Mouse (Mus musculus) embryonic facial prominence, embryonic 11.5 days (tissue): ENCODE measurements around the gene Fnip2. TPM values are rescaled to one million over a fixed set of nuclear protein-coding genes. Genes with fewer than 3 reads are reported as not detected.
"Not testable (repeated sequence)": the region's sequence is repeated elsewhere in the genome, so short reads cannot be mapped to it uniquely, and the experiment has no call there.

Experiments
- ATAC-seq: fragments of 200-750 bp; cut with Nextera tagmentation; replicated peaks from 2 replicates; pipeline ENCODE4 v1.8.0; 2017; ENCODE audit warnings: low read depth; ENCODE audit not compliant: insufficient number of reproducible peaks, low FRiP score, low TSS enrichment
- DNase-seq: peaks from one replicate; pipeline ENCODE4 v3.0.0-alpha.2; 2015; ENCODE audit warnings: low spot score
- H3K27ac ChIP-seq: fragments of 300-500 bp; sonication (generic); replicated peaks from 2 replicates; pipeline ENCODE4 v1.5.1; 2014; ENCODE audit warnings: mild to moderate bottlenecking, low read depth, low read length, control low read depth
- H3K27me3 ChIP-seq: fragments of 300-500 bp; sonication (generic); 2 replicates; pipeline ENCODE4 v1.6.1; 2014; ENCODE audit warnings: mild to moderate bottlenecking, low read length, moderate library complexity, mixed read lengths; ENCODE audit not compliant: control insufficient read depth, insufficient read depth
- H3K36me3 ChIP-seq: fragments of 300-500 bp; sonication (generic); replicated peaks from 2 replicates; pipeline ENCODE4 v1.6.1; 2014; ENCODE audit warnings: low read depth, mild to moderate bottlenecking, low read length, moderate library complexity, mixed read lengths; ENCODE audit not compliant: control insufficient read depth, insufficient read depth
- H3K4me1 ChIP-seq: fragments of 300-500 bp; sonication (generic); 2 replicates; pipeline ENCODE4 v1.6.1; 2014; ENCODE audit warnings: low read length, mixed read lengths; ENCODE audit not compliant: control insufficient read depth, insufficient read depth
- H3K4me2 ChIP-seq: fragments of 300-500 bp; sonication (generic); 2 replicates; pipeline ENCODE4 v1.6.1; 2014; ENCODE audit warnings: low read depth, mild to moderate bottlenecking, control low read depth, low read length, moderate library complexity
- H3K4me3 ChIP-seq: fragments of 300-500 bp; sonication (generic); 2 replicates; pipeline ENCODE4 v1.5.1; 2014; ENCODE audit warnings: low read depth, low read length, control low read depth
- H3K9ac ChIP-seq: fragments of 300-500 bp; sonication (generic); replicated peaks from 2 replicates; pipeline ENCODE4 v1.6.1; 2014; ENCODE audit warnings: mild to moderate bottlenecking, control low read depth, low read length
- H3K9me3 ChIP-seq: fragments of 300-500 bp; sonication (generic); replicated peaks from 2 replicates; pipeline ENCODE4 v1.6.1; 2016; ENCODE audit warnings: mild to moderate bottlenecking, low read length, inconsistent platforms, mixed read lengths; ENCODE audit not compliant: control insufficient read depth
- WGBS: fragments of 180-500 bp; shearing (Covaris S2); extraction: QIAGEN DNeasy Blood & Tissue Kit; methylation state at CpG from one replicate; pipeline ENCODE4 v1.1.7; 2014; 5-methylcytosine and 5-hydroxymethylcytosine counted together
- polyA plus RNA-seq: library from polyadenylated mRNA; unstranded; fragments of >200 nt; fragmentation: Nextera tagmentation; extraction: Ambion mirVana; gene quantifications from 2 replicates; pipeline ENCODE4 v1.2.1, GENCODE M21; 2014

The Fnip2 gene
- polyA plus RNA-seq, 1 experiment from 2014 or later = 4.5 TPM

- Histone ChIP-seq H3K27ac (no peak overlapping the region; the same call in 1 of the 2 replicates), H3K4me2 (no peak overlapping the region), H3K36me3 (no peaks in the 10 kb centered on the region), H3K9me3 (no peaks in the 10 kb centered on the region), H3K9ac (no peak overlapping the region; the same call in 1 of the 2 replicates), H3K27me3 (no peaks in the 10 kb centered on the region), H3K4me1 (no peaks in the 10 kb centered on the region), H3K4me3 (no peak overlapping the region)
- 81% methylated on average over 5 of the region's 5 CpGs for WGBS
- ATAC-seq (no peak), DNase-seq (no peak)
Observed at GRCm38 (mm10) chr3:79448421-79448820, 119.2 kb downstream of the Fnip2 start.

- H3K4me3 ChIP-seq, H3K4me2 ChIP-seq, H3K4me1 ChIP-seq, H3K9ac ChIP-seq, DNase-seq, H3K27ac ChIP-seq, H3K36me3 ChIP-seq, ATAC-seq, H3K27me3 ChIP-seq, H3K9me3 ChIP-seq: not testable (repeated sequence)
- WGBS = 90% methylated on average over 3 of the region's 3 CpGs
Observed at GRCm38 (mm10) chr3:79446648-79447047, 120.9 kb downstream of the Fnip2 start.

- no peak overlapping the region for H3K9ac ChIP-seq
- H3K4me1 ChIP-seq = no peaks in the 10 kb centered on the region
- WGBS = 88% methylated on average over 4 of the region's 4 CpGs
- ATAC-seq = no peak
- no peak overlapping the region for H3K4me3 ChIP-seq
- no peak overlapping the region for H3K4me2 ChIP-seq
- H3K27ac ChIP-seq = no peak overlapping the region
- DNase-seq = no peak
- no peaks in the 10 kb centered on the region for H3K27me3 ChIP-seq
- H3K9me3 ChIP-seq = no peaks in the 10 kb centered on the region
- H3K36me3 ChIP-seq = no peaks in the 10 kb centered on the region
Observed at GRCm38 (mm10) chr3:79446124-79446523, 121.5 kb downstream of the Fnip2 start.

GRCm38 (mm10) chr3:79445041-79445440 is 122.6 kb downstream of the Fnip2 start:
- Histone ChIP-seq H3K4me2 (no peak overlapping the region), H3K9ac (no peak overlapping the region), H3K9me3 (no peaks in the 10 kb centered on the region), H3K27ac (no peak overlapping the region), H3K4me1 (no peaks in the 10 kb centered on the region), H3K36me3 (no peaks in the 10 kb centered on the region), H3K27me3 (no peaks in the 10 kb centered on the region), H3K4me3 (no peak overlapping the region)
- ATAC-seq = no peak
- 73% methylated on average over 8 of the region's 8 CpGs for WGBS
- DNase-seq = no peak

- WGBS = 62% methylated on average over 4 of the region's 4 CpGs
- ATAC-seq = no peak
Observed at GRCm38 (mm10) chr3:79443850-79444249, 123.7 kb downstream of the Fnip2 start.

GRCm38 (mm10) chr3:79440976-79441491 is 126.6 kb downstream of the Fnip2 start:
- Histone ChIP-seq H3K36me3 (no peaks in the 10 kb centered on the region), H3K9me3 (no peaks in the 10 kb centered on the region), H3K4me2 (no peak overlapping the region), H3K27ac (no peak overlapping the region), H3K4me3 (no peak overlapping the region), H3K9ac (no peak overlapping the region), H3K4me1 (no peaks in the 10 kb centered on the region), H3K27me3 (no peaks in the 10 kb centered on the region)
- ATAC-seq = no peak
- no peak for DNase-seq
- WGBS = 85% methylated on average over 12 of the region's 12 CpGs

More at GRCm38 (mm10) chr3:79443850-79444249, 123.7 kb downstream of the Fnip2 start:
- no peak overlapping the region for H3K4me3 ChIP-seq
- H3K9me3 ChIP-seq = no peaks in the 10 kb centered on the region
- no peaks in the 10 kb centered on the region for H3K27me3 ChIP-seq
- H3K4me1 ChIP-seq = no peaks in the 10 kb centered on the region
- DNase-seq = no peak
- no peak overlapping the region for H3K27ac ChIP-seq
- no peak overlapping the region for H3K9ac ChIP-seq
- H3K36me3 ChIP-seq = no peaks in the 10 kb centered on the region
- no peak overlapping the region for H3K4me2 ChIP-seq

- Histone ChIP-seq H3K4me2 (no peak overlapping the region), H3K27ac (no peak overlapping the region), H3K4me1 (no peaks in the 10 kb centered on the region), H3K36me3 (no peaks in the 10 kb centered on the region), H3K27me3 (no peaks in the 10 kb centered on the region), H3K9me3 (no peaks in the 10 kb centered on the region), H3K9ac (no peak overlapping the region), H3K4me3 (no peak overlapping the region)
- DNase-seq = no peak
- no peak for ATAC-seq
- 99% methylated on average over 3 of the region's 3 CpGs for WGBS
Observed at GRCm38 (mm10) chr3:79438276-79438675, 129.3 kb downstream of the Fnip2 start.

GRCm38 (mm10) chr3:79436186-79436585 is 131.4 kb downstream of the Fnip2 start:
- Histone ChIP-seq H3K4me1 (no peaks in the 10 kb centered on the region), H3K4me3 (no peak overlapping the region), H3K36me3 (no peaks in the 10 kb centered on the region), H3K4me2 (no peak overlapping the region), H3K9me3 (no peaks in the 10 kb centered on the region), H3K27me3 (no peaks in the 10 kb centered on the region), H3K9ac (no peak overlapping the region), H3K27ac (no peak overlapping the region)
- no peak for DNase-seq
- no peak for ATAC-seq
- WGBS = 88% methylated on average over 7 of the region's 7 CpGs
